Mouse (Mus musculus): ENCODE results near the gene Tmem203. TPM values are rescaled to one million over a fixed set of nuclear protein-coding genes. Genes with fewer than 3 reads are reported as not detected.

Gene Tmem203
- polyA plus RNA-seq (2012; rRNA removed; ENCODE audit: low replicate concordance): 52.0 and 81.2 TPM in 2 replicates

DNA sequence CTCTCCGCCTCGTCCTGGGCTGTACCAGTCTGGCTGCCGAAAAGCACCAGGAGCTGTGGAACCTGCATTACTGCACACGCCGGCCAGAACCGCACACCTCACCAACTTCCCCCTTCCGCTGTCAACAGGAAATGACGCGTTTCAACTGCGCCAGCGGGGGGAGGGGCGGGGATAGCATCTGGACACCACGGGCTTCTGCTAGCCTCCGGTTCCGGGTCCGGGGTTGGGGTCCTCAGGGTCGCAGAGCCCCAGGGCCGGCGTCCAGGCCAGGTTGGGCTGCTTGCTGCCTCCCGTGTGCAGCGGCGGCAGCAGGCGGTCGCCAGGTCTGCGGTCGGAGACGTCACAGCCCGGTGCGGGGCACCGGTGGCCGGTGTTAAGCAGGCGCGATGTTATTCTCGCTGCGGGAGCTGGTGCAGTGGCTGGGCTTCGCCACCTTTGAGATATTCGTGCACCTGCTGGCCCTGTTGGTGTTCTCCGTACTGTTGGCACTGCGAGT, at the start of gene Tmem203:
Tmem203 (plus strand) TSS at position 156 of the 496 bp plus-strand sequence.

GRCm38 (mm10) chr2:25211121-25211670, 44.0 kb upstream of the Tmem203 start, which contains the start of gene Nelfb:
Gene Nelfb, minus strand, starts transcription at chr2:25211489.

GRCm38 (mm10) chr2:25214444-25214843, 40.8 kb upstream of the Tmem203 start, which contains the start of gene Stpg3:
Gene Stpg3, minus strand, starts transcription at chr2:25214637.

DNA sequence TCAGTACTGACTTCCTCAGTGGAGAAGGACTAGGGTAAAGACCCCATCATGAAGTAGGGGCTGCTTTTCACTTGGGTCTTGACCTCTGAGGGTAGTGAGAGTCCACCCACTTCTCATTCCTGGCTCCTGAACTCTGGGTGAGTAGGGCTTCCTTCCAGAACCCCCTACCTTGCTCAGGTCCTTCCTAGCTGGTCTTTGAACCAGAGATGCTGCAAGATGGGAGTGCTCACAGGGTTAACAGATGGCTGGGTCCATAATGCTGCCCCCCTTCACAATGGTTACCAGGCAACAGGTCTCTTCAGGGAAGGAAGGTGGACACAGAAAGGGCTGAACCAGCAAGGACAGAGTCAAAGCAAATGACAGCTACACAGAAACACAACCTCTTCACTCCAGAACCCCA, 36.8 kb upstream of the Tmem203 start, which contains the start of gene Fam166a:
Fam166a (plus strand) TSS at position 301 of the 400 bp plus-strand sequence.

GRCm38 (mm10) chr2:25224492-25224765, 30.8 kb upstream of the Tmem203 start, which contains the start of gene Tubb4b:
Gene Tubb4b, minus strand, starts transcription at chr2:25224702.

GRCm38 (mm10) chr2:25234050-25234449, 21.2 kb upstream of the Tmem203 start, which contains the start of gene Slc34a3:
Gene Slc34a3, minus strand, starts transcription at chr2:25234364.

GRCm38 (mm10) chr2:25236614-25237013, 18.6 kb upstream of the Tmem203 start, which contains the start of gene Rnf224:
Gene Rnf224, minus strand, starts transcription at chr2:25236787.

DNA sequence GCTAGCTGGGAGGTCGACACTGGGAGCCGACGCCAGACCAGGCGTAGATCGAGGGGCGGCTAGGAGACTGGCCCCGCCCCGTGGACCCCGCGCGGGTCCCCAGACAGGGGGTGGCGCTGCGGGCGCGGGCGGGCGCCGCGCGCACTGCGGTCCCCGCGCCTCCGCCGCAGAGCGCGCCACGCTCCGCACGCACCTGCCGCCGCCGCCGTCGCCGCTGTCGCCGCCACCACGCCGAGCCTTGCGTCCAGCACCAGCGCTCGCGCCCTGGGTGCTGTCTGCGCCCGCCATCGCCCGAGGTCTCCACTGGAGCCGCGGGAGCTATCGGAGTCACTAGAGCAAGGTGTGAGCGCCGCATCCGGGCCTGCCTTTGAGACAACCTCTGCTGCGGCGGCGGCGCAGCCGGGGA, 13.1 kb upstream of the Tmem203 start, which contains the start of the genes Rnf208 and Cysrt1:
Rnf208 (plus strand) TSS at position 155 of the 406 bp plus-strand sequence.
Cysrt1 (minus strand) TSS at position 352 of the 406 bp plus-strand sequence.

DNA sequence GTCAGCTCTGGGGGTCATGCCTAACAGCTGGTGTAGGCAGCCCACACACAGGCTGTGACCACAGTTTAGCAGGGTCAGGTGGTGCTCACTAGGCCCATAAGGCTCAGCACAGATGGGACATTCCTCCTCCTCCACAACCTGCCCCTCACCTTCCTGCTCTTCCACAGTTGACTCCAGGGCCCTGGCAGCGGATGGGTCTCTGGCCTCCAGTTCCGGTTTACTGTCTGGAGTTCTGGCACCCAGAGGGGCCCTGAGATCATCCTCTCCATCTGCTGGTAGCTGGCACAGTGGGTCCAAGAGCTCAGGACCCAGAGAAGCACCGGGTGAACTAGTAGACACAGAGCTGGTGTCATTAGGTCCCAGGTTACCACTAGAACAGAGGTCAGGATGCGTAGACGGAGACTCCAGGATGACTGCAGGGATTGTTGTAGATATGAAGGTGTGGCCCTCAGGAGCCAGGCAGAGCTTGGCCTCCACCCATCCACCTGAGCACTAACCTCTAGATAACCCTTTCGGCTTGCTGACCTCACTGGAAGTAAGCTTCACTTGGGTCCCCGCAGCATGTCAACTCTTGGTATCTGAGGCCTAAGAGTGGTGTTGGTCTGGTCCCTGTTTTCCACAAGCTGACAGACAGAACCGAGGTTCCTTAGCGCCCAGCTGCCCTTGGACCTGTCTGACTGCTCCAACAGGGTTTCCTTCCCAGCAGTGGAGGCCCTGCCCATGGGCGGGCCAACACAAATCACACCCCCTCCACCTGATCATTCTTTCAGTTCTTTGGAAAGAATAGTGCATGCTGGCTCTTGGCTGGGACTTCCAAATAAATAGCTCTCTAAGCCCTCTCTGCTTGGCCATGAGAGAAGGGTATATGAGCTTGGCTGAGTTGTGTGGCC, 8.8 kb upstream of the Tmem203 start, which contains the start of gene AL732309.1:
AL732309.1 (minus strand) TSS at position 681 of the 890 bp plus-strand sequence.

GRCm38 (mm10) chr2:25262291-25262767, 7.1 kb downstream of the Tmem203 start, which contains the start of gene Tprn:
Gene Tprn, plus strand, starts transcription at chr2:25262618.

DNA sequence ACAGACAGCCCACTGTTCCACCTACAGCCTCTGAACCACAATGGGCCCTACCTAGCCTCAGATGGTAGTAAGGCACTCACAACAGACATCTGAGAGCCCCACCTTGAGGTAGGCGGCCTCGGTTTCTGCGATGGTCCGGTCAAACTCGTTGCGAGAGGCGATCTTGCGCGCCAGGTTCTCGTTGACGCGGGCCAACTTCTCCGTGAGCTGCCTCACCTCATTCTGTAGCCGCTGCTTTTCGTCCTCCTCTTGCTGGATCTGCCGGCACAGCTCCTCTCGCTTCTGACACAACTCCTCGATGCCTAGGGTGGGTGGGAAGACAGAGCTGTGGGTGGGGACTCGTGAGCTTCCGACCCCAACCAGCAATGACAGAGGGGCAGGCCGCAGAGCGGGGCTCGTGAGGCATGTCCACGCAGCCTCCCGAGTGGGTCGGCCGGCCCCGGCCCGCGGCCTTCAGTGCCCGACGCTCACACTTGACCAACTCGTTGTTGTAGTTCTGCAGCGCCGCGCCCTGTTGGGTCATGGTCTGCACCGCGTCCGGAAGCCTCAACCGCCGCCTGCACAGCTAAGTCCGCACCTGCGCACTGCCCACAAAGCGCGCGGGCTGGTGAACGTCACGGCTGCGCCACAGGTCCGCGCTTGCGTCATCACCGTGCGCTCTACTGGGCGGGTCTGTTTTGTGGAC, 16.7 kb downstream of the Tmem203 start, which contains the start of the genes Ssna1 and Anapc2:
Ssna1 (minus strand) TSS at position 612 of the 685 bp plus-strand sequence.
Anapc2 (plus strand) TSS at position 652 of the 685 bp plus-strand sequence.

GRCm38 (mm10) chr2:25287927-25288649, 32.8 kb downstream of the Tmem203 start, which contains the start of gene Tmem210:
Gene Tmem210, plus strand, starts transcription at chr2:25288145.

GRCm38 (mm10) chr2:25289651-25290050, 34.4 kb downstream of the Tmem203 start, which contains the start of gene Lrrc26:
Gene Lrrc26, plus strand, starts transcription at chr2:25289915.

Other genes starting within 250 kb of the Tmem203 start
- gene Nsmf, start 201.1 kb upstream of the Tmem203 start, polyA plus RNA-seq (2012; rRNA removed; ENCODE audit: low replicate concordance): 113 and 165 TPM in 2 replicates
- 0.11 and 0.26 TPM in 2 replicates for gene Entpd8, start 175.1 kb upstream of the Tmem203 start, polyA plus RNA-seq (2012; rRNA removed; ENCODE audit: low replicate concordance)
- 0.07 and 0.16 TPM in 2 replicates for gene Noxa1, start 160.3 kb upstream of the Tmem203 start, polyA plus RNA-seq (2012; rRNA removed; ENCODE audit: low replicate concordance)
- gene Nrarp, start 74.7 kb upstream of the Tmem203 start, polyA plus RNA-seq (2012; rRNA removed; ENCODE audit: low replicate concordance): 15.2 and 32.0 TPM in 2 replicates
- 34.9 and 70.8 TPM in 2 replicates for gene Tor4a, start 58.6 kb upstream of the Tmem203 start, polyA plus RNA-seq (2012; rRNA removed; ENCODE audit: low replicate concordance)
- gene Nelfb, start 44.0 kb upstream of the Tmem203 start, polyA plus RNA-seq (2012; rRNA removed; ENCODE audit: low replicate concordance): 51.7 and 97.1 TPM in 2 replicates
- gene Stpg3, start 40.8 kb upstream of the Tmem203 start, polyA plus RNA-seq (2012; rRNA removed; ENCODE audit: low replicate concordance): 0.23 TPM in 1 of 2 replicates, not detected in the other
- 0.17 and 0.19 TPM in 2 replicates for gene Fam166a, start 36.7 kb upstream of the Tmem203 start, polyA plus RNA-seq (2012; rRNA removed; ENCODE audit: low replicate concordance)
- gene Tubb4b, start 30.7 kb upstream of the Tmem203 start, polyA plus RNA-seq (2012; rRNA removed; ENCODE audit: low replicate concordance): 306 and 366 TPM in 2 replicates
- gene Slc34a3, start 21.1 kb upstream of the Tmem203 start, polyA plus RNA-seq (2012; rRNA removed; ENCODE audit: low replicate concordance): 0.04 and 0.06 TPM in 2 replicates
- 0.19 and 0.24 TPM in 2 replicates for gene Rnf224, start 18.7 kb upstream of the Tmem203 start, polyA plus RNA-seq (2012; rRNA removed; ENCODE audit: low replicate concordance)
- gene Rnf208, start 13.2 kb upstream of the Tmem203 start, polyA plus RNA-seq (2012; rRNA removed; ENCODE audit: low replicate concordance): 22.4 and 35.6 TPM in 2 replicates
- gene Cysrt1, start 13.0 kb upstream of the Tmem203 start, polyA plus RNA-seq (2012; rRNA removed; ENCODE audit: low replicate concordance): 20.7 and 26.5 TPM in 2 replicates
- gene AL732309.1, start 8.6 kb upstream of the Tmem203 start, polyA plus RNA-seq (2012; rRNA removed; ENCODE audit: low replicate concordance): 28.2 and 30.4 TPM in 2 replicates
- 18.4 and 28.7 TPM in 2 replicates for gene Tprn, start 7.2 kb downstream of the Tmem203 start, polyA plus RNA-seq (2012; rRNA removed; ENCODE audit: low replicate concordance)
- gene Ssna1, start 17.0 kb downstream of the Tmem203 start, polyA plus RNA-seq (2012; rRNA removed; ENCODE audit: low replicate concordance): 54.2 and 69.4 TPM in 2 replicates
- gene Anapc2, start 17.0 kb downstream of the Tmem203 start, polyA plus RNA-seq (2012; rRNA removed; ENCODE audit: low replicate concordance): 82.5 and 180 TPM in 2 replicates
- gene Tmem210, start 32.7 kb downstream of the Tmem203 start, polyA plus RNA-seq (2012; rRNA removed; ENCODE audit: low replicate concordance): not detected in 2 replicates
- gene Lrrc26, start 34.5 kb downstream of the Tmem203 start, polyA plus RNA-seq (2012; rRNA removed; ENCODE audit: low replicate concordance): 9.9 and 19.6 TPM in 2 replicates
- 0.19 and 0.41 TPM in 2 replicates for gene Grin1, start 63.7 kb downstream of the Tmem203 start, polyA plus RNA-seq (2012; rRNA removed; ENCODE audit: low replicate concordance)
- 11.8 and 12.5 TPM in 2 replicates for gene Man1b1, start 76.9 kb downstream of the Tmem203 start, polyA plus RNA-seq (2012; rRNA removed; ENCODE audit: low replicate concordance)
- 43.0 and 55.8 TPM in 2 replicates for gene Dpp7, start 100.9 kb downstream of the Tmem203 start, polyA plus RNA-seq (2012; rRNA removed; ENCODE audit: low replicate concordance)
- 43.6 and 71.9 TPM in 2 replicates for gene Uap1l1, start 110.2 kb downstream of the Tmem203 start, polyA plus RNA-seq (2012; rRNA removed; ENCODE audit: low replicate concordance)
- gene Sapcd2, start 116.9 kb downstream of the Tmem203 start, polyA plus RNA-seq (2012; rRNA removed; ENCODE audit: low replicate concordance): 0.86 and 3.4 TPM in 2 replicates
- 48.9 and 63.5 TPM in 2 replicates for gene Entpd2, start 140.4 kb downstream of the Tmem203 start, polyA plus RNA-seq (2012; rRNA removed; ENCODE audit: low replicate concordance)
- 151 and 254 TPM in 2 replicates for gene Npdc1, start 143.9 kb downstream of the Tmem203 start, polyA plus RNA-seq (2012; rRNA removed; ENCODE audit: low replicate concordance)
- 7.8 and 13.8 TPM in 2 replicates for gene Fut7, start 167.8 kb downstream of the Tmem203 start, polyA plus RNA-seq (2012; rRNA removed; ENCODE audit: low replicate concordance)
- gene Abca2, start 173.3 kb downstream of the Tmem203 start, polyA plus RNA-seq (2012; rRNA removed; ENCODE audit: low replicate concordance): 52.8 and 92.1 TPM in 2 replicates
- 8.4 and 21.2 TPM in 2 replicates for gene Clic3, start 201.4 kb downstream of the Tmem203 start, polyA plus RNA-seq (2012; rRNA removed; ENCODE audit: low replicate concordance)
- gene Paxx, start 205.7 kb downstream of the Tmem203 start, polyA plus RNA-seq (2012; rRNA removed; ENCODE audit: low replicate concordance): 92.7 and 147 TPM in 2 replicates
- gene Ptgds, start 214.6 kb downstream of the Tmem203 start, polyA plus RNA-seq (2012; rRNA removed; ENCODE audit: low replicate concordance): 4.8 and 6.6 TPM in 2 replicates
- gene Lcn12, start 238.5 kb downstream of the Tmem203 start, polyA plus RNA-seq (2012; rRNA removed; ENCODE audit: low replicate concordance): not detected in 2 replicates
- 19.9 and 31.9 TPM in 2 replicates for gene Fbxw5, start 245.3 kb downstream of the Tmem203 start, polyA plus RNA-seq (2012; rRNA removed; ENCODE audit: low replicate concordance)
- 12.2 and 13.2 TPM in 2 replicates for gene C8g, start 246.3 kb downstream of the Tmem203 start, polyA plus RNA-seq (2012; rRNA removed; ENCODE audit: low replicate concordance)